Mouse (Mus musculus) myocyte (in vitro differentiated cells): ENCODE results near the gene Rpl6.

ENCODE experiments used
- CEBPB ChIP-seq: IDR thresholded peaks from 2 replicates; pipeline ENCODE4 v1.6.1; 2011; ENCODE audit warnings: mild to moderate bottlenecking, moderate library complexity; ENCODE audit not compliant: poor library complexity, insufficient read depth, severe bottlenecking
- E2F4 ChIP-seq: IDR thresholded peaks from one replicate; pipeline ENCODE4 v1.6.1; 2011; ENCODE audit warnings: mild to moderate bottlenecking, control low read depth, moderate library complexity; ENCODE audit not compliant: insufficient read depth
- MAX ChIP-seq: IDR thresholded peaks from one replicate; pipeline ENCODE4 v1.6.1; 2011; ENCODE audit warnings: low read depth, mild to moderate bottlenecking, control low read depth
- MYOD1 ChIP-seq, 3 experiments: IDR thresholded peaks; one replicate each; pipeline ENCODE4 v1.6.1; 2011; ENCODE audit warnings: control low read depth in 2 of 3, low read depth in 2 of 3, mild to moderate bottlenecking in 2 of 3, moderate library complexity in 1 of 3; ENCODE audit not compliant: insufficient read length in 2 of 3, control insufficient read depth in 1 of 3
- MYOG ChIP-seq, 3 experiments: IDR thresholded peaks; one replicate each; pipeline ENCODE4 v1.6.1; 2011; ENCODE audit warnings: control low read depth in 2 of 3, low read depth in 2 of 3, mild to moderate bottlenecking in 2 of 3; ENCODE audit not compliant: insufficient read length in 2 of 3, control insufficient read depth in 1 of 3, insufficient read depth in 1 of 3
- POLR2A ChIP-seq: IDR thresholded peaks from one replicate; pipeline ENCODE4 v1.6.1; 2011; ENCODE audit warnings: low read depth, mild to moderate bottlenecking, control low read depth, moderate library complexity; ENCODE audit not compliant: insufficient read length
- POLR2AphosphoS2 ChIP-seq: IDR thresholded peaks from one replicate; pipeline ENCODE4 v1.6.1; 2011; ENCODE audit warnings: low read depth, control low read depth; ENCODE audit not compliant: insufficient read length
- TCF12 ChIP-seq: IDR thresholded peaks from one replicate; pipeline ENCODE4 v1.6.1; 2011; ENCODE audit warnings: mild to moderate bottlenecking, control low read depth; ENCODE audit not compliant: poor library complexity, insufficient read depth, severe bottlenecking
- USF1 ChIP-seq: IDR thresholded peaks from one replicate; pipeline ENCODE4 v1.6.1; 2011; ENCODE audit warnings: low read depth, mild to moderate bottlenecking, control low read depth, moderate library complexity

GRCm38 (mm10) chr5:121249693-121250092 lies 45.4 kb downstream of the Rpl6 start:
- TF ChIP-seq CEBPB (no peak), POLR2A (no peak), MYOG (IDR thresholded peaks at IDR 0.05; ENCODE audit: control insufficient read depth in 1 of 3, insufficient read depth in 1 of 3, insufficient read length in 2 of 3, low read depth in 2 of 3) (no peak), MAX (no peak), POLR2AphosphoS2 (no peak), MYOD1 (IDR thresholded peaks at IDR 0.05; ENCODE audit: control insufficient read depth in 1 of 3, insufficient read length in 2 of 3, low read depth in 2 of 3) (no peak), TCF12 (no peak), E2F4 (no peak), USF1 (no peak)
